Mouse (Mus musculus): ENCODE results near the gene Krt9. TPM values are rescaled to one million over a fixed set of nuclear protein-coding genes. Genes with fewer than 3 reads are reported as not detected.

Krt9 gene
- total and polyA plus RNA-seq, 3 experiments: not detected

DNA sequence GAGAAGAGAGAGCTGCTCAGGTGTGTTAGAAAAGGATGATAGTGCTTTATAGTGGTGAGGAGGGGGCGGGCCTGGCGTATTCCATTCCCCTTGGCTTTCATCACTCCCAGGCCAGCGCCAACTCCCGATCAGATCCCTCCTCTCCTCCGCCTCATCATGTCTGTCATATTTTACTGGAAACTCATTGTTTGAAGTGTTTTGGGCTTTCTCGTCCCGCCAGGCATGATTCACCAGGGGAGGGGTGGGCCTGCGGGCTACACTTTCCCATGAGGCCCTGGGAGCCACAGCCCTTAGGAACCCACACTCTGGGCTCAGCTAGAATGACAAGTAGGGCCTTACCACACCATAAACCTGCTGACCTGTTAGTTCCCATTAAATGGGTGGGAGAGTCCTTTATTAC, 14.5 kb upstream of the Krt9 start, which contains the start of gene Krt14:
Gene Krt14, minus strand, starts transcription at position 51 of the 400 bp plus-strand sequence.
- Histone ChIP-seq H3K9me3 (replicated peaks; ENCODE audit: insufficient read depth, low read length) (no peaks in the 10 kb centered on the region), H3K79me2 (ENCODE audit: control insufficient read depth, insufficient read depth, low read length, poor library complexity) (no peaks in the 10 kb centered on the region), H3K27me3 (ENCODE audit: control insufficient read depth in 1 of 2, insufficient read depth in 2 of 2, low read length in 2 of 2) (no peaks in the 10 kb centered on the region), H3K27ac (ENCODE audit: control insufficient read depth, low read depth, low read length) (no peak within 1 kb of the TSS), H3K36me3 (ENCODE audit: control insufficient read depth in 1 of 2, insufficient read depth in 2 of 2, low read length in 2 of 2) (no peaks in the 10 kb centered on the region), H3K9ac (ENCODE audit: control insufficient read depth, low read depth, low read length, poor library complexity, severe bottlenecking) (no peak within 1 kb of the TSS), H3K4me1 (ENCODE audit: control insufficient read depth in 1 of 2, insufficient read depth in 2 of 2, low read length in 2 of 2) (no peaks in the 10 kb centered on the region), H3K4me3 (ENCODE audit: control insufficient read depth in 1 of 2, insufficient read depth in 1 of 2, low read depth in 2 of 2, low read length in 2 of 2) (no peak within 1 kb of the TSS)
- no peak for DNase-seq (ENCODE audit: low read depth, low spot score)
- no peak for TF ChIP-seq GATA1 (IDR thresholded peaks at IDR 0.05; ENCODE audit: low read depth, low read length)
- TF ChIP-seq CHD1 (IDR thresholded peaks at IDR 0.05; ENCODE audit: low read depth, low read length): no peak
- no peak for TF ChIP-seq NELFE (IDR thresholded peaks at IDR 0.05; ENCODE audit: low read depth, low read length)
- no peak for TF ChIP-seq ZC3H11A (IDR thresholded peaks at IDR 0.05; ENCODE audit: low read depth, low read length)
- no peak for TF ChIP-seq GABPA (IDR thresholded peaks at IDR 0.05; ENCODE audit: low read depth, low read length)
- TF ChIP-seq UBTF (IDR thresholded peaks at IDR 0.05; ENCODE audit: borderline replicate concordance, insufficient read depth, low read depth, low read length): no peak
- no peak for TF ChIP-seq TCF12 (IDR thresholded peaks at IDR 0.05; ENCODE audit: low read depth, low read length)
- TF ChIP-seq MXI1 (IDR thresholded peaks at IDR 0.05; ENCODE audit: low read depth, low read length): no peak
- TF ChIP-seq MYB (IDR thresholded peaks at IDR 0.05; ENCODE audit: low read depth, low read length): no peak
- TF ChIP-seq HCFC1 (IDR thresholded peaks at IDR 0.05; ENCODE audit: low read depth, low read length): no peak
- no peak for TF ChIP-seq CTCF (IDR thresholded peaks at IDR 0.05 in 2 of 3, conservative IDR thresholded peaks at IDR 0.05 in 1 of 3; ENCODE audit: control insufficient read depth in 1 of 3, insufficient read depth in 1 of 3, low read depth in 2 of 3, low read length in 3 of 3, poor library complexity in 1 of 3, severe bottlenecking in 1 of 3)
- TF ChIP-seq SIN3A (IDR thresholded peaks at IDR 0.05; ENCODE audit: low read length): no peak
- TF ChIP-seq SMC3 (IDR thresholded peaks at IDR 0.05; ENCODE audit: low read depth, low read length): no peak
- TF ChIP-seq JUND (IDR thresholded peaks at IDR 0.05; ENCODE audit: low read depth, low read length): no peak
- no peak for TF ChIP-seq ZMIZ1 (IDR thresholded peaks at IDR 0.05; ENCODE audit: low read depth, low read length)
- TF ChIP-seq TBP (IDR thresholded peaks at IDR 0.05; ENCODE audit: low read depth, low read length): no peak
- TF ChIP-seq TAL1 (IDR thresholded peaks at IDR 0.05; ENCODE audit: low read length): no peak
- no peak for TF ChIP-seq MEF2A (IDR thresholded peaks at IDR 0.05; ENCODE audit: extremely low read depth, insufficient replicate concordance, low read depth, low read length, poor library complexity, severe bottlenecking)

DNA sequence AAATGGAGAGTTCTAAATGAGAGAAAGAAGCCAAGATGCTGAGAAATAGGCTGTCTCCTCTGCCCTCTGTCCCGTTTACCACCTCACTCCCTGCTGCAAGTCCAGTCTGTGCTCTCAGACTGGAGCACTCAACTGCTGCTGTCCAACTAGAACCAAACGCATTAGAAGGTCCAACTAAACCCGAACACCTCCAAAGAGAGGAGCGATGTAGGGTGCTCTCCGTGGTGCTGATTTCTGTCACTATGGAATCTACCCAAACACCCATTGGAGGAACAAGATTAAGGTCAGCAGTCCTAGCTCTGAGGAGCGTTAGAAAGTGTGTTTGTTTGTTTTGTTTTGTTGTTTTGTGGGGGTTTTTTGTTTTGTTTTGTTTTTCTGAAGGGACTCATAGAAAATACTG, 10.4 kb upstream of the Krt9 start:
- Histone ChIP-seq H3K36me3 (ENCODE audit: control insufficient read depth in 1 of 2, insufficient read depth in 2 of 2, low read length in 2 of 2) (no peaks in the 10 kb centered on the region), H3K27ac (ENCODE audit: control insufficient read depth, low read depth, low read length) (no peak overlapping the region), H3K79me2 (ENCODE audit: control insufficient read depth, insufficient read depth, low read length, poor library complexity) (no peaks in the 10 kb centered on the region), H3K4me1 (ENCODE audit: control insufficient read depth in 1 of 2, insufficient read depth in 2 of 2, low read length in 2 of 2) (no peaks in the 10 kb centered on the region), H3K9ac (ENCODE audit: control insufficient read depth, low read depth, low read length, poor library complexity, severe bottlenecking) (no peak overlapping the region), H3K4me3 (ENCODE audit: control insufficient read depth in 1 of 2, insufficient read depth in 1 of 2, low read depth in 2 of 2, low read length in 2 of 2) (no peak overlapping the region), H3K27me3 (ENCODE audit: control insufficient read depth in 1 of 2, insufficient read depth in 2 of 2, low read length in 2 of 2) (no peaks in the 10 kb centered on the region), H3K9me3 (replicated peaks; ENCODE audit: insufficient read depth, low read length) (no peaks in the 10 kb centered on the region)
- DNase-seq (ENCODE audit: low read depth, low spot score): peak; percentile 53
- no peak for TF ChIP-seq ETS1 (IDR thresholded peaks at IDR 0.05; ENCODE audit: low read depth, low read length)
- TF ChIP-seq ZC3H11A (IDR thresholded peaks at IDR 0.05; ENCODE audit: low read depth, low read length): no peak
- no peak for TF ChIP-seq TBP (IDR thresholded peaks at IDR 0.05; ENCODE audit: low read depth, low read length)
- TF ChIP-seq MAX (IDR thresholded peaks at IDR 0.05; ENCODE audit: low read length): no peak
- TF ChIP-seq MAFK (IDR thresholded peaks at IDR 0.05; ENCODE audit: borderline replicate concordance, low read depth, low read length): no peak
- TF ChIP-seq ZMIZ1 (IDR thresholded peaks at IDR 0.05; ENCODE audit: low read depth, low read length): no peak
- no peak for TF ChIP-seq JUND (IDR thresholded peaks at IDR 0.05; ENCODE audit: low read depth, low read length)
- TF ChIP-seq RCOR1 (IDR thresholded peaks at IDR 0.05; ENCODE audit: low read depth, low read length): no peak

Measured in MEL (cell line).